Mouse (Mus musculus) inflammation-experienced regulatory T-cells, adult 6 months (primary cell): ENCODE results near the gene Plxnb2. TPM values are rescaled to one million over a fixed set of nuclear protein-coding genes. Genes with fewer than 3 reads are reported as not detected.

ENCODE experiments used
- ATAC-seq: one replicate; pipeline ENCODE4 v1.8.0; 2017
- polyA plus RNA-seq, 3 experiments: library from polyadenylated mRNA; unstranded; fragments of 100-300 nt; shearing (Covaris generic); gene quantifications; one replicate each; pipeline ENCODE4 v1.2.1; 2017

The Plxnb2 gene
- polyA plus RNA-seq, 3 experiments from 2014 or later: 1.0 to 3.7 (median 1.7) TPM

- no peak for ATAC-seq
Observed at GRCm38 (mm10) chr15:89178954-89179629, 1.5 kb downstream of the Plxnb2 start.

- ATAC-seq: no peak
Observed at GRCm38 (mm10) chr15:89178260-89178860, 2.2 kb downstream of the Plxnb2 start.

- ATAC-seq: no peak
Observed at GRCm38 (mm10) chr15:89177576-89178259, 2.9 kb downstream of the Plxnb2 start.

- no peak for ATAC-seq
Observed at GRCm38 (mm10) chr15:89177121-89177520, 3.5 kb downstream of the Plxnb2 start.

GRCm38 (mm10) chr15:89175411-89176155 is 5.0 kb downstream of the Plxnb2 start:
- ATAC-seq: no peak

- ATAC-seq: no peak
Observed at GRCm38 (mm10) chr15:89174889-89175339, 5.7 kb downstream of the Plxnb2 start.

- peak; percentile 20 for ATAC-seq
Observed at GRCm38 (mm10) chr15:89173906-89174214, 6.7 kb downstream of the Plxnb2 start.

GRCm38 (mm10) chr15:89173024-89173905 is 7.3 kb downstream of the Plxnb2 start:
- ATAC-seq: peak; percentile 49

GRCm38 (mm10) chr15:89172276-89172935 is 8.2 kb downstream of the Plxnb2 start:
- peak; percentile 16 for ATAC-seq

- no peak for ATAC-seq
Observed at GRCm38 (mm10) chr15:89171526-89172051, 9.0 kb downstream of the Plxnb2 start.

GRCm38 (mm10) chr15:89170102-89170501 is 10.5 kb downstream of the Plxnb2 start:
- ATAC-seq: no peak

GRCm38 (mm10) chr15:89169431-89169830 is 11.2 kb downstream of the Plxnb2 start:
- no peak for ATAC-seq

GRCm38 (mm10) chr15:89168922-89169321 is 11.7 kb downstream of the Plxnb2 start:
- ATAC-seq: no peak

- no peak for ATAC-seq
Observed at GRCm38 (mm10) chr15:89165478-89165877, 15.1 kb downstream of the Plxnb2 start.

- ATAC-seq: no peak
Observed at GRCm38 (mm10) chr15:89161397-89161796, 19.2 kb downstream of the Plxnb2 start.

GRCm38 (mm10) chr15:89158516-89158915 is 22.1 kb downstream of the Plxnb2 start:
- no peak for ATAC-seq

GRCm38 (mm10) chr15:89157954-89158353 is 22.6 kb downstream of the Plxnb2 start:
- ATAC-seq: peak; percentile 68

GRCm38 (mm10) chr15:89152312-89152711 is 28.3 kb downstream of the Plxnb2 start:
- no peak for ATAC-seq

GRCm38 (mm10) chr15:89150041-89150390 is 30.6 kb downstream of the Plxnb2 start:
- ATAC-seq: peak; percentile 20

GRCm38 (mm10) chr15:89149271-89150040 is 31.1 kb downstream of the Plxnb2 start, which contains the start of gene Mapk11:
TSS of gene Mapk11 (minus strand) at chr15:89149628.
- ATAC-seq: peak; percentile 63
